Mouse (Mus musculus) megakaryocyte, embryonic 14.5 days (primary cell): Measurements from ENCODE around the gene Grm7.

Experiments
- FLI1 ChIP-seq: IDR thresholded peaks from 2 replicates; pipeline ENCODE4 v1.6.1; 2012; ENCODE audit warnings: low read length, inconsistent platforms, mixed read lengths
- GATA1 ChIP-seq: IDR thresholded peaks from 3 replicates; pipeline ENCODE4 v1.6.1; 2012; ENCODE audit warnings: mixed read lengths, low read length, inconsistent platforms, borderline replicate concordance

GRCm38 (mm10) chr6:111372626-111373380, 727.4 kb downstream of the Grm7 start:
- TF ChIP-seq GATA1 (no peak), FLI1 (no peak)
